Mouse (Mus musculus) neural tube, embryonic 14.5 days (tissue): ENCODE results near the gene Cgrrf1. TPM values are rescaled to one million over a fixed set of nuclear protein-coding genes. Genes with fewer than 3 reads are reported as not detected.

Experiments used
- ATAC-seq: fragments of 200-750 bp; cut with Nextera tagmentation; 2 replicates; pipeline ENCODE4 v1.8.0; 2017; ENCODE audit warnings: low read depth, mild to moderate bottlenecking, moderate TSS enrichment, moderate library complexity
- H3K27ac ChIP-seq: fragments of 300-500 bp; sonication (generic); 2 replicates; pipeline ENCODE4 v1.5.1; 2014; ENCODE audit warnings: low read depth, mild to moderate bottlenecking, control low read depth, low read length, moderate library complexity, mixed read lengths
- H3K27me3 ChIP-seq: fragments of 300-500 bp; sonication (generic); 2 replicates; pipeline ENCODE4 v1.6.1; 2014; ENCODE audit warnings: low read length; ENCODE audit not compliant: control insufficient read depth, insufficient read depth
- H3K36me3 ChIP-seq: fragments of 300-500 bp; sonication (generic); 2 replicates; pipeline ENCODE4 v1.6.1; 2014; ENCODE audit warnings: low read length, mixed read lengths; ENCODE audit not compliant: control insufficient read depth, insufficient read depth
- H3K4me1 ChIP-seq: fragments of 300-500 bp; sonication (generic); 2 replicates; pipeline ENCODE4 v1.6.1; 2014; ENCODE audit warnings: low read length; ENCODE audit not compliant: control insufficient read depth, insufficient read depth
- H3K4me2 ChIP-seq: fragments of 300-500 bp; sonication (generic); 2 replicates; pipeline ENCODE4 v1.6.1; 2014; ENCODE audit warnings: mild to moderate bottlenecking, low read depth, low read length, control low read depth
- H3K4me3 ChIP-seq: fragments of 300-500 bp; sonication (generic); 2 replicates; pipeline ENCODE4 v1.5.1; 2014; ENCODE audit warnings: low read depth, low read length, control low read depth, mixed read lengths
- H3K9ac ChIP-seq: fragments of 300-500 bp; sonication (generic); replicated peaks from 2 replicates; pipeline ENCODE4 v1.6.1; 2014; ENCODE audit warnings: low read depth, mild to moderate bottlenecking, control low read depth, low read length, mixed read lengths
- H3K9me3 ChIP-seq: fragments of 300-500 bp; sonication (generic); 2 replicates; pipeline ENCODE4 v1.6.1; 2016; ENCODE audit warnings: low read length; ENCODE audit not compliant: control insufficient read depth
- WGBS: fragments of 180-500 bp; shearing (Covaris S2); extraction: QIAGEN DNeasy Blood & Tissue Kit; methylation state at CpG from one replicate; pipeline ENCODE4 v1.1.7; 2014; 5-methylcytosine and 5-hydroxymethylcytosine counted together
- polyA plus RNA-seq: library from polyadenylated mRNA; unstranded; fragments of >200 nt; fragmentation: Nextera tagmentation; extraction: Ambion mirVana; gene quantifications from 2 replicates; pipeline ENCODE4 v1.2.1, GENCODE M21; 2014

Cgrrf1 gene
- polyA plus RNA-seq, 1 experiment from 2014 or later: 23.5 TPM

DNA sequence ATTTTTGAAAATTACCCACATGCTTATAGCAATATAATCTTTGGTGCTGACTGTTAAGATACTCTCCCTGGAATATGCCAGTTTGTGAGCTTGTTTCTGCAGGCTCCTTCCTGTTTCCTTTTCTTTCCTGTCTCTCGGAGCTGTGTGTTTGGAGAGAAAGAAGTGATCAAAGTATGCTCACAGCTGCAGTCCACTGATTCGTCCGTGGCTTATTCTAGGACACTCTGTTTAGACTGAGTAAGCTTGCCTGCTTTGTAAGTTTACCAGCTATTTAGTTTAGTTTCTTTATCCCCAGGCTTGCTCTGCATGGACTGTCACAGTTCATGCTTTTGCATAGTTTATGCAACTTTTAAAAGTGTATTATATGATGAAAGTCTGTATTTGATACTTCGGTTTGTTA, 7.4 kb downstream of the Cgrrf1 start:
- no peaks in the 10 kb centered on the region for H3K27me3 ChIP-seq
- H3K9me3 ChIP-seq: no peaks in the 10 kb centered on the region
- no peak overlapping the region for H3K4me3 ChIP-seq
- H3K4me2 ChIP-seq: no peak overlapping the region
- H3K27ac ChIP-seq: no peak overlapping the region
- ATAC-seq: no peak
- no peak overlapping the region for H3K9ac ChIP-seq
- H3K4me1 ChIP-seq: no peaks in the 10 kb centered on the region
- 80% methylated on average over 4 of the region's 4 CpGs for WGBS
- H3K36me3 ChIP-seq: no peaks in the 10 kb centered on the region

DNA sequence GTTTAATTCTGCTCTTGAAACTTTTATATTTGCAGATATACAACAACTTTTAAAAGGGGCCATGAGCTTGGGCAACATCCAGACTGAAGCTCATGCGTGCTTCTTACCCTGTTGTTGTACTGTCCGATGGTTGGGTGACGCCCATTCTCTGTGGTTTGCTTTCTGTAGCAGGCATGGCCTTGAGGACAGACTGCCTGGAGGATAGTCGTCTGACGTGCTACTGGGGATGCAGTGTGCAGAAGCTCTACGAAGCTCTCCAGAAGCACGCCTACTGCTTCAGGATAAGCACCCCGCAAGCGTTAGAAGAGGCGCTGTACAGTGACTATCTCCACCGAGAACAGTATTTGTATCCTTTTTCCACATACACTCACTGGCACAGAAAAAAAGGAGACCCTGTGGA, 13.8 kb downstream of the Cgrrf1 start:
- 94% methylated on average over 11 of the region's 11 CpGs for WGBS
- H3K9ac ChIP-seq: no peak overlapping the region
- 0 out of 2 replicates have a peak, but pooled peaks cover 6% of the 10 kb centered on the region for H3K36me3 ChIP-seq
- no peak overlapping the region for H3K4me2 ChIP-seq
- H3K9me3 ChIP-seq: no peaks in the 10 kb centered on the region
- H3K27ac ChIP-seq: no peak overlapping the region
- no peaks in the 10 kb centered on the region for H3K27me3 ChIP-seq
- no peaks in the 10 kb centered on the region for H3K4me1 ChIP-seq
- no peak overlapping the region for H3K4me3 ChIP-seq
- no peak for ATAC-seq

DNA sequence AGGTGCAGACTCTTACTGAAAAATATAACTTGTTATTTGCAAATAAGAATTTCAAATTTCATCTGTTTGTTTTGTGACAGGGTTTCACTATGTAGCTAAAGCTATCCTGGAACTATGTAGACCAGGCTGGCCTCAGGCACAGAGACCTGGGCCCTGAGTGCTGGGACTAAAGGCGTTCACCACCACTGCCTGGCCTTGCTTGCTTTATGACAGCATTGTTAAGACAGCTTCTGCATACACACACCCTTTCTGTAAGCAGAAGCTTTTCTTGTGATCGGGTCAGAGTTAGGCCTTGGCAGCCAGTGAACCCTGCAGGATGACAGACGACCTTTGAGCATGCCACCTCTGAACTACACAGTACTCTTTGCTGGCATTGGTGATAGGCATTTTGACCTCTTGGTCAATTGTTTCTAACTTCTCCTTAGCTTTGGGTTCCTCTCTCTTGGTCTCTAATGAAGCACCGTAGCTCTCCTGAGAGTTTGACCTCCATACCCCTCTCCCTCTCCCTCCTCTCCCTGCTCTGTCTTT, 16.2 kb downstream of the Cgrrf1 start:
- H3K9ac ChIP-seq: no peak overlapping the region
- 82% methylated on average over 4 of the region's 4 CpGs for WGBS
- no peaks in the 10 kb centered on the region for H3K4me1 ChIP-seq
- no peak for ATAC-seq
- H3K27ac ChIP-seq: no peak overlapping the region
- no peak overlapping the region for H3K4me2 ChIP-seq
- H3K36me3 ChIP-seq: 0 out of 2 replicates have a peak, but pooled peaks cover 6% of the 10 kb centered on the region
- no peak overlapping the region for H3K4me3 ChIP-seq
- H3K9me3 ChIP-seq: no peaks in the 10 kb centered on the region
- no peaks in the 10 kb centered on the region for H3K27me3 ChIP-seq

DNA sequence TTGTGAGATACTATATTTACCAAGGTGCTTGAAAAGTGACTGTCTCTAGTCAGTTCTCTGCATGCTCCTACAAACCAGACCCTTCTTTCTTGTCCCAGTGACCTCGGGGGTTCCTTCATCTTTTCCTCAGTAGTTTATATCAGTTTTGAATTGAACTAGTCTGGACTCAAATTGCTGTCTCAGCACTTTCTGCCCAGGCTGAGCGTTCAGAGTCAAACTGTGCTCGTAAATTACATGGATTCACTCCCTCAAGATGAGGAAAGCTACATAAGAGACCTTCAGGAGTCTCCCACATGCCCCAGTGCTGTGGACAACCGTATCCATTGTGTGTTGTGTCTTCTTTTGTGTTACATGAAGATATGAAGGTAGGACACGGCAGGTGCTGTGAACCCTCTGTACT, 16.8 kb downstream of the Cgrrf1 start:
- no peaks in the 10 kb centered on the region for H3K27me3 ChIP-seq
- H3K36me3 ChIP-seq: 0 out of 2 replicates have a peak, but pooled peaks cover 6% of the 10 kb centered on the region
- no peak overlapping the region for H3K9ac ChIP-seq
- H3K4me2 ChIP-seq: no peak overlapping the region
- ATAC-seq: no peak
- no peak overlapping the region for H3K27ac ChIP-seq
- H3K4me3 ChIP-seq: no peak overlapping the region
- WGBS: 71% methylated on average over 5 of the region's 5 CpGs
- H3K9me3 ChIP-seq: no peaks in the 10 kb centered on the region
- no peaks in the 10 kb centered on the region for H3K4me1 ChIP-seq

DNA sequence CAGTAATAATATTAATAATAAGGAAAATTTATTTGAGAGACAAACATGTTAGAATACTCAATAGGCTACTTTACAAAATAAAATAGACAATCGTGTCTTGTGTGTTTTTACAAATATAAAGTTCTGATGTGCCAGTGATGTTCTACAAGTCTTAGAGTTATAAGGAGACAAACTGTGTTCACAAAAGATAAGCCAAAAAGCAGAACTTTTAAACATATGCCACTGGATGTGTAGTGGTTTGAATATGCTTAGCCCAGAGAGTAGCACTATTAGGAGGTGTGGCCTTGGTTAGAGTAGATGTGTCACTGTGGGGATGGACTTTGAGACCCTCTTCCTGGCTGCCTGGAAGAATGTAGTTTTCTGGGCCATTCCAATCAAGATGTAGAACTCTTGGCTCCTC, 17.8 kb downstream of the Cgrrf1 start:
- 0 out of 2 replicates have a peak, but pooled peaks cover 6% of the 10 kb centered on the region for H3K36me3 ChIP-seq
- H3K4me1 ChIP-seq: no peaks in the 10 kb centered on the region
- no peak overlapping the region for H3K4me3 ChIP-seq
- 98% methylated on average over 1 of the region's 1 CpGs for WGBS
- H3K27ac ChIP-seq: no peak overlapping the region
- no peak for ATAC-seq
- no peaks in the 10 kb centered on the region for H3K27me3 ChIP-seq
- H3K9me3 ChIP-seq: no peaks in the 10 kb centered on the region
- H3K4me2 ChIP-seq: no peak overlapping the region
- no peak overlapping the region for H3K9ac ChIP-seq

DNA sequence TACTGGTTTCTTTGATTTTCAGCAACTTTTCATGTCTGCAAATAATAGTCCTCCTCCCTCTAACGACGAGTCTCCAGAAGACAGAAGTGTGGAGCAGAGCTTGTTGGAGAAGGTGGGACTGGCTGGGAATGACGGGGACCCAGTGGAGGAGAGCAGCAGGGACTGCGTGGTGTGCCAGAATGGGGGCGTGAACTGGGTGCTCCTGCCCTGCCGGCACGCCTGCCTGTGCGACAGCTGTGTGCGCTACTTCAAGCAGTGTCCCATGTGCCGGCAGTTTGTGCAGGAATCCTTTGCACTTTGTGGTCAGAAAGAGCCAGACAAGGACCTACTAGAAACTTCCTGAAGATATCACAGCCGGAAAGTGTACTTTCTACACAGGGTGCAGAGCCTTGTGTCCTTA, 21.8 kb downstream of the Cgrrf1 start:
- Histone ChIP-seq H3K27me3 (no peaks in the 10 kb centered on the region), H3K4me1 (no peaks in the 10 kb centered on the region), H3K9ac (no peak overlapping the region), H3K9me3 (no peaks in the 10 kb centered on the region), H3K4me2 (no peak overlapping the region), H3K27ac (no peak overlapping the region), H3K4me3 (no peak overlapping the region), H3K36me3 (no peaks in the 10 kb centered on the region)
- WGBS: 86% methylated on average over 11 of the region's 11 CpGs
- ATAC-seq: no peak

DNA sequence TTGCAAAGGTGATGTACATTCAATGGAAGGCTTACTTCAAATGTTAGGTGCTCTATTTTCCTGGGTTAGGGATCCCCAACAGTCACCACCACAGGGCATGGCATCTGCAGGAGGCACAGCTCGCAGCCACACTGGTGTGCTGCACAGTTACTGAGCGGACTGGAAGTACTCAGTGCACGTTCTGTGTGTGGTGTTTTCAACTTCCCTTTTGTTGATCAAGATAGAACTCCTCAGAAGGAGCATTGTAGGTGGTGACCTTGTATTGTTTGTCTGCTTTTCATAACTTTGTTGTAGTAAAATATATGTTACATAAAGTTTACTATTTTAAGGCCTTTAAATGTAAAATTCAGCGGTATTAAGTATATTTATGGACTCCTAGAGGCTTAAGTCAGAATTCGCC, 31.0 kb downstream of the Cgrrf1 start:
- ATAC-seq: no peak
- Histone ChIP-seq H3K36me3 (no peaks in the 10 kb centered on the region), H3K4me3 (no peak overlapping the region), H3K27me3 (no peaks in the 10 kb centered on the region), H3K9me3 (no peaks in the 10 kb centered on the region), H3K27ac (no peak overlapping the region), H3K4me1 (no peaks in the 10 kb centered on the region), H3K9ac (no peak overlapping the region), H3K4me2 (no peak overlapping the region)
- 88% methylated on average over 5 of the region's 5 CpGs for WGBS

DNA sequence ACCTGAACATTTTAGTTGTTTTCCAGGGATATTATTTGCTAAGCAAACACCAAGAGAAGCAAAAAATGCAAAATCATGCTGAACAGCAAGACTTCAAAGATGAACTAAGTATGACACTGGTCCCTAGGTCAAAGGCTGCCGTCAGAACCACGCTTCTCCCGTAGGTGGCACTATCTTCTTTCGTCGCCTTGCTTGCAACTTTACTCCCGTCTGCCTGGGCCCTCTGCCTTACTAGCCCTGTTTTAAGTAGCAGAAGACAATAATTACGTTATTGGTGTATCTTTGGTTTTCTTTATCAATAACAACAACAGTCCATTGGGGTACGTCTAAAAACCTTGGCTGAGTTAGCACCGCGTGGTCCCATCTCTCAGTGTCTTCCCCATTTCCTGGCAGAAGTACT, 49.0 kb downstream of the Cgrrf1 start:
- 4% methylated on average over 10 of the region's 10 CpGs for WGBS
- H3K36me3 ChIP-seq: no peaks in the 10 kb centered on the region
- no peak for ATAC-seq
- no peak overlapping the region for H3K4me3 ChIP-seq
- peaks cover 11% of the 10 kb centered on the region for H3K27me3 ChIP-seq
- no peaks in the 10 kb centered on the region for H3K9me3 ChIP-seq
- H3K9ac ChIP-seq: no peak overlapping the region
- H3K4me1 ChIP-seq: peaks cover 5% of the 10 kb centered on the region; the same call in 1 of the 2 replicates
- H3K4me2 ChIP-seq: no peak overlapping the region
- no peak overlapping the region for H3K27ac ChIP-seq

DNA sequence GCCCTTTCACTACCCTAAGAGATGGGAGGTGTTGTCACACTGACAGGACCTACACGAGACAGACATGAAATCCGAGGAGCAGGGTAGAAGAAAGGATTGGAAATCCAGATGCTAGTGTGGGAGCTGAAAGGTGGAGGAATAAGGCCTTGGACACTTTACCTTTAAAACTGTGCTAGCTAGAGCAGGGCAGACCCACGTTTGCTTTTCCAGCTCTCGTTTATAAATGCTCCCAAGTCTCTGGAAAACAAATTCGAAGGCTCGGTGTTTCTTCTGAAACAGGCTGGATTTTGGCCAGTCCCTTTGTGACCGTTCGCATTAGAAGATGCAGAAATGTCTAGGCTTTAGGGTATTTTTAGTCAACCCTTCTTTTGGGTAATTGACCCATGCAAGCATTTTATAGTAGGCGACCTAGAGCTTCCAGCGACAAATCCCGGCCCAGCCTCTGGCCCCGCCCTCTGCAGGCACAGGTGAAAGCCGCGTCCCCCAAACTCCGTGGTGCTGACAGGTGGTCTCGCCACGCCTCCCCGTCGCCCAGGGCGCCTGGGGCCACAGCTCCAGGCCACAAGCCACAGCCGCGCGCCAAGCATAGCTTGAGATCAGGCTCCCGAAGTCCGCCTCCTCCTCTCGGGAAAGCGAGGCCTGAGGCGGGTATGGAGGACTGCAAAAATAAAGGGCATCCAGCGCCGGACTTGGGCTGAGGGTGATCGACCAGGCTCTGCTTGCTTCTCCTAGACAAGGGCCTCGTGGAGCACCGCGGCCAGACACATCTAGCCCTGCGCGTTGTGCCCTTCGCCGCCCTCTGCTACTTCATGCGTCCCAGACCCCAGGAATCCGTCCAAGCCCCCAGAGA, 49.9 kb downstream of the Cgrrf1 start:
- Histone ChIP-seq H3K4me1 (peaks cover 5% of the 10 kb centered on the region; the same call in 1 of the 2 replicates), H3K4me3 (peak overlapping the region; percentile 62), H3K27me3 (peaks cover 11% of the 10 kb centered on the region), H3K27ac (no peak overlapping the region), H3K9ac (peak overlapping the region; percentile 65), H3K9me3 (no peaks in the 10 kb centered on the region), H3K4me2 (peak overlapping the region; percentile 99), H3K36me3 (no peaks in the 10 kb centered on the region)
- 4% methylated on average over 40 of the region's 40 CpGs for WGBS
- ATAC-seq: peak; percentile 4; the same call in 1 of the 2 replicates
